Mouse (Mus musculus): ENCODE measurements around the gene Pnpla7.

DNA sequence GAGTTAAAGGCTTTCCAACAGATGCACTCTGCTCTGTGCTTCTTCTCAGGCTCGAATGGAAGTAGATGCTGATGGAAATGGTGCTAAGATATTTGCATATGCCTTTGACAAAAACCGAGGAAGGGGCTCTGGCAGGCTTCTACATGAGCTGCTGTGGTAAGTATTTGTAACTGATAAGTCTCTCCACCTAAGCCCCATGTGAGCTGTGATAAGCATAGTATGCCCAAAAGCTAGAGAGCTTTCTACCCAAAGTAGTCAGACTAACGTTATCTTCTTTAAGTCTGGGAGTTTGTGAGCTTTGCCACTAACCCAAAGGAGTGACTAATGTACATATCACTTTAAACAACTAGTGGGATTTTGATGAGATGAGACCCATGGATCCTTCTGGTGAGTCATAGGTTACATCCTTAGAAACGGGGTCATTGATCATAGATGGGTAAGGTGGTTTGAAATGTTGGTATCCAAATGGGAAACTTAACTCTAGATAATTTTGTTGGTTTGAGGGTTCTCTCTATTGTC is 23.2 kb upstream of the Pnpla7 start:
- TF ChIP-seq CTCF (IDR thresholded peaks at IDR 0.05; ENCODE audit: insufficient read depth, low read length) (no peak), POLR2A (IDR thresholded peaks at IDR 0.05; ENCODE audit: borderline replicate concordance, extremely low read depth, low read depth, low read length) (no peak)
